Mouse (Mus musculus): ENCODE measurements around the gene Ddx59. TPM values are rescaled to one million over a fixed set of nuclear protein-coding genes. Genes with fewer than 3 reads are reported as not detected.

Ddx59 gene
- polyA plus RNA-seq, 1 experiment = 8.0 TPM

GRCm38 (mm10) chr1:136447338-136447737 lies 32.3 kb downstream of the Ddx59 start:
- Histone ChIP-seq H3K79me2 (ENCODE audit: control insufficient read depth, insufficient read depth) (no peaks in the 10 kb centered on the region), H3K36me3 (ENCODE audit: control insufficient read depth, insufficient read depth) (no peaks in the 10 kb centered on the region), H3K4me2 (ENCODE audit: low read depth) (no peak overlapping the region), H3K4me3 (no peak overlapping the region), H3K27me3 (ENCODE audit: control insufficient read depth, insufficient read depth, insufficient read length) (no peaks in the 10 kb centered on the region), H3ac (ENCODE audit: control insufficient read depth, insufficient read length) (no peak overlapping the region)
- TF ChIP-seq CEBPB (IDR thresholded peaks at IDR 0.05; ENCODE audit: insufficient read depth, poor library complexity, severe bottlenecking) (no peak), SRF (IDR thresholded peaks at IDR 0.05; ENCODE audit: control insufficient read depth, insufficient read length, low read depth) (no peak), E2F4 (IDR thresholded peaks at IDR 0.05; ENCODE audit: insufficient read depth) (no peak), MYOD1 (IDR thresholded peaks at IDR 0.05; ENCODE audit: control insufficient read depth in 1 of 3, insufficient read length in 2 of 3, low read depth in 2 of 3) (no peak)

- no peaks in the 10 kb centered on the region for H3K27me3 ChIP-seq (ENCODE audit: control insufficient read depth, insufficient read depth, insufficient read length)
- no peaks in the 10 kb centered on the region for H3K79me2 ChIP-seq (ENCODE audit: control insufficient read depth, insufficient read depth)
- H3ac ChIP-seq (ENCODE audit: control insufficient read depth, insufficient read length) = no peak overlapping the region
- TF ChIP-seq MYOD1 (IDR thresholded peaks at IDR 0.05; ENCODE audit: control insufficient read depth in 1 of 3, insufficient read length in 2 of 3, low read depth in 2 of 3) (no peak), REST (IDR thresholded peaks at IDR 0.05; ENCODE audit: insufficient read depth, insufficient read length) (no peak), E2F4 (IDR thresholded peaks at IDR 0.05; ENCODE audit: insufficient read depth) (no peak), POLR2AphosphoS2 (IDR thresholded peaks at IDR 0.05; ENCODE audit: insufficient read length, low read depth) (no peak), SRF (IDR thresholded peaks at IDR 0.05; ENCODE audit: control insufficient read depth, insufficient read length, low read depth) (no peak), CEBPB (IDR thresholded peaks at IDR 0.05; ENCODE audit: insufficient read depth, poor library complexity, severe bottlenecking) (no peak)
- H3K36me3 ChIP-seq (ENCODE audit: control insufficient read depth, insufficient read depth) = no peaks in the 10 kb centered on the region
- H3K4me3 ChIP-seq = no peak overlapping the region
- no peak overlapping the region for H3K4me2 ChIP-seq (ENCODE audit: low read depth)
These were observed 34.5 kb downstream of the Ddx59 start for GRCm38 (mm10) chr1:136449541-136449940.

GRCm38 (mm10) chr1:136450206-136450605 lies 35.1 kb downstream of the Ddx59 start:
- TF ChIP-seq MYOG (IDR thresholded peaks at IDR 0.05; ENCODE audit: control insufficient read depth in 1 of 3, insufficient read depth in 1 of 3, insufficient read length in 2 of 3, low read depth in 2 of 3) = no peak
- TF ChIP-seq MAX (IDR thresholded peaks at IDR 0.05; ENCODE audit: low read depth) = no peak
- TF ChIP-seq SRF (IDR thresholded peaks at IDR 0.05; ENCODE audit: control insufficient read depth, insufficient read length, low read depth) = no peak
- no peak for TF ChIP-seq POLR2A (IDR thresholded peaks at IDR 0.05; ENCODE audit: insufficient read length, low read depth)
- Histone ChIP-seq H3K27me3 (ENCODE audit: control insufficient read depth, insufficient read depth, insufficient read length) (no peaks in the 10 kb centered on the region), H3K4me3 (no peak overlapping the region)

GRCm38 (mm10) chr1:136452421-136452820 lies 37.4 kb downstream of the Ddx59 start:
- Histone ChIP-seq H3K4me3 (no peak overlapping the region), H3K36me3 (ENCODE audit: control insufficient read depth, insufficient read depth) (no peaks in the 10 kb centered on the region), H3K4me2 (ENCODE audit: low read depth) (no peak overlapping the region), H3K27me3 (ENCODE audit: control insufficient read depth, insufficient read depth, insufficient read length) (no peaks in the 10 kb centered on the region), H3ac (ENCODE audit: control insufficient read depth, insufficient read length) (no peak overlapping the region), H3K79me2 (ENCODE audit: control insufficient read depth, insufficient read depth) (no peaks in the 10 kb centered on the region)
- no peak for TF ChIP-seq POLR2AphosphoS2 (IDR thresholded peaks at IDR 0.05; ENCODE audit: insufficient read length, low read depth)
- no peak for TF ChIP-seq SRF (IDR thresholded peaks at IDR 0.05; ENCODE audit: control insufficient read depth, insufficient read length, low read depth)
- no peak for TF ChIP-seq USF1 (IDR thresholded peaks at IDR 0.05; ENCODE audit: low read depth)

More at GRCm38 (mm10) chr1:136450206-136450605, 35.1 kb downstream of the Ddx59 start:
- H3K4me2 ChIP-seq (ENCODE audit: low read depth) = no peak overlapping the region
- no peak overlapping the region for H3ac ChIP-seq (ENCODE audit: control insufficient read depth, insufficient read length)
- no peaks in the 10 kb centered on the region for H3K36me3 ChIP-seq (ENCODE audit: control insufficient read depth, insufficient read depth)
- H3K79me2 ChIP-seq (ENCODE audit: control insufficient read depth, insufficient read depth) = no peaks in the 10 kb centered on the region

- H3K27me3 ChIP-seq (ENCODE audit: control insufficient read depth, insufficient read depth, insufficient read length) = no peaks in the 10 kb centered on the region
- no peaks in the 10 kb centered on the region for H3K36me3 ChIP-seq (ENCODE audit: control insufficient read depth, insufficient read depth)
- no peaks in the 10 kb centered on the region for H3K79me2 ChIP-seq (ENCODE audit: control insufficient read depth, insufficient read depth)
- H3ac ChIP-seq (ENCODE audit: control insufficient read depth, insufficient read length) = no peak overlapping the region
- H3K4me2 ChIP-seq (ENCODE audit: low read depth) = peak overlapping the region; percentile 24
- no peak overlapping the region for H3K4me3 ChIP-seq
- TF ChIP-seq REST (IDR thresholded peaks at IDR 0.05; ENCODE audit: insufficient read depth, insufficient read length) (no peak), MYOG (IDR thresholded peaks at IDR 0.05; ENCODE audit: control insufficient read depth in 1 of 3, insufficient read depth in 1 of 3, insufficient read length in 2 of 3, low read depth in 2 of 3) (no peak), POLR2AphosphoS2 (IDR thresholded peaks at IDR 0.05; ENCODE audit: insufficient read length, low read depth) (no peak), USF1 (IDR thresholded peaks at IDR 0.05; ENCODE audit: low read depth) (no peak)
These were observed 40.9 kb downstream of the Ddx59 start for GRCm38 (mm10) chr1:136455756-136456585.

- TF ChIP-seq MAX (IDR thresholded peaks at IDR 0.05; ENCODE audit: low read depth) (no peak), USF1 (IDR thresholded peaks at IDR 0.05; ENCODE audit: low read depth) (no peak)
- no peaks in the 10 kb centered on the region for H3K27me3 ChIP-seq (ENCODE audit: control insufficient read depth, insufficient read depth, insufficient read length)
- no peak overlapping the region for H3ac ChIP-seq (ENCODE audit: control insufficient read depth, insufficient read length)
- no peak overlapping the region for H3K4me2 ChIP-seq (ENCODE audit: low read depth)
- no peaks in the 10 kb centered on the region for H3K79me2 ChIP-seq (ENCODE audit: control insufficient read depth, insufficient read depth)
- H3K4me3 ChIP-seq = no peak overlapping the region
- H3K36me3 ChIP-seq (ENCODE audit: control insufficient read depth, insufficient read depth) = no peaks in the 10 kb centered on the region
These were observed 41.7 kb downstream of the Ddx59 start for GRCm38 (mm10) chr1:136456741-136457140.
